Mouse (Mus musculus) MEL (cell line): Measurements from ENCODE around the gene BC005537.
A peak's percentile ranks its signal among the peaks of the same experiment; 100 is the strongest.

Source experiments
- CTCF ChIP-seq, 3 experiments: IDR thresholded peaks in 2 of 3; conservative IDR thresholded peaks in 1 of 3; 2 replicates each; pipeline ENCODE4 v1.5.1; 2011 to 2012; ENCODE audit warnings: low read length in 3 of 3, low read depth in 2 of 3, mild to moderate bottlenecking in 2 of 3, improper control_type of control experiment in 1 of 3, inconsistent platforms in 1 of 3, mixed read lengths in 1 of 3, moderate library complexity in 1 of 3; ENCODE audit not compliant: control insufficient read depth in 1 of 3, insufficient read depth in 1 of 3, poor library complexity in 1 of 3, severe bottlenecking in 1 of 3
- EP300 ChIP-seq, 2 experiments: IDR thresholded peaks; 2 replicates each; pipeline ENCODE4 v1.6.1; 2011; ENCODE audit warnings: improper control_type of control experiment in 2 of 2, low read length in 2 of 2, low read depth in 1 of 2, mild to moderate bottlenecking in 1 of 2
- GATA1 ChIP-seq: IDR thresholded peaks from 2 replicates; pipeline ENCODE4 v1.6.1; 2011; ENCODE audit warnings: low read depth, low read length, improper control_type of control experiment
- MAX ChIP-seq: IDR thresholded peaks from 2 replicates; pipeline ENCODE4 v1.6.1; 2011; ENCODE audit warnings: low read length, improper control_type of control experiment
- MAZ ChIP-seq: IDR thresholded peaks from 2 replicates; pipeline ENCODE4 v1.6.1; 2012; ENCODE audit warnings: low read depth, mild to moderate bottlenecking, inconsistent platforms, low read length, improper control_type of control experiment
- MXI1 ChIP-seq: IDR thresholded peaks from 2 replicates; pipeline ENCODE4 v1.6.1; 2011; ENCODE audit warnings: mild to moderate bottlenecking, low read depth, low read length, improper control_type of control experiment
- NRF1 ChIP-seq: IDR thresholded peaks from 2 replicates; pipeline ENCODE4 v1.6.1; 2014; ENCODE audit warnings: low read depth, mild to moderate bottlenecking, inconsistent platforms, low read length, improper control_type of control experiment, moderate library complexity; ENCODE audit not compliant: poor library complexity, insufficient read depth, severe bottlenecking
- POLR2A ChIP-seq, 2 experiments: IDR thresholded peaks; 2 replicates each; pipeline ENCODE4 v1.6.1; 2011 to 2012; ENCODE audit warnings: low read length in 2 of 2, mild to moderate bottlenecking in 2 of 2, control low read depth in 1 of 2, improper control_type of control experiment in 1 of 2, low read depth in 1 of 2, moderate library complexity in 1 of 2; ENCODE audit not compliant: control insufficient read depth in 1 of 2, insufficient read depth in 1 of 2, poor library complexity in 1 of 2
- TBP ChIP-seq: IDR thresholded peaks from 2 replicates; pipeline ENCODE4 v1.8.0; 2011; ENCODE audit warnings: low read depth, low read length, improper control_type of control experiment
- USF1 ChIP-seq: IDR thresholded peaks from 2 replicates; pipeline ENCODE4 v1.6.1; 2014; ENCODE audit warnings: low read depth, mild to moderate bottlenecking, inconsistent platforms, low read length, improper control_type of control experiment, moderate library complexity
- ZMIZ1 ChIP-seq: IDR thresholded peaks from 2 replicates; pipeline ENCODE4 v1.6.1; 2012; ENCODE audit warnings: low read depth, mild to moderate bottlenecking, inconsistent platforms, low read length, improper control_type of control experiment, moderate library complexity

DNA sequence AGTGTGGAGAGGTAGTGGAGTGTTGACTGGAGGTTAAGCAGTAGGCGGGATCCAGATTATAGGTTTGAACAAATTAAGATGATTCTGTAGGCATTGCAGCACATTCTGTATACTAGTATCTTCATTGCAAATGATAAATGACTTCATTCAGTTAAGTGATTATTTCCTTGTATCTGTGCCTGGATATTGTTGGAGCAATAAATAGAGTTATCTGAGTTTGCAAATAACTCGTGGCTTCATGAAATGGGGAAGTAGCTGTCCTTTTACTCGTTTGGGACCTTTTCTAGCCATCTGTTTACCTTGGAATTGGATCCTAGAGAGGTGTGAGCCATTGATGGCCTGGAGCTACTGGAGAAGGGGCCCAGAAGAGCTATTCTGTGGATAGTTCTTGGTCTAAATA is 38.4 kb downstream of the BC005537 start:
- TF ChIP-seq CTCF (IDR thresholded peaks at IDR 0.05 in 2 of 3, conservative IDR thresholded peaks at IDR 0.05 in 1 of 3; ENCODE audit: control insufficient read depth in 1 of 3, insufficient read depth in 1 of 3, low read depth in 2 of 3, low read length in 3 of 3, poor library complexity in 1 of 3, severe bottlenecking in 1 of 3) (no peak), MAX (0 out of 2 replicates have a peak, but pooled peaks have one; percentile 21), MAZ (no peak), NRF1 (no peak), EP300 (IDR thresholded peaks at IDR 0.05; ENCODE audit: low read depth in 1 of 2, low read length in 2 of 2) (peak; percentile 55 to 68; a peak in 3 of 4 replicates), POLR2A (IDR thresholded peaks at IDR 0.05; ENCODE audit: control insufficient read depth in 1 of 2, insufficient read depth in 1 of 2, low read depth in 1 of 2, low read length in 2 of 2, poor library complexity in 1 of 2) (no peak), GATA1 (no peak), MXI1 (peak; percentile 49; the same call in 1 of the 2 replicates), TBP (no peak), USF1 (no peak), ZMIZ1 (no peak)
